Comparison of ENCODE assay signal across 12 mouse cellular contexts in genomic region chr15:97590732-97591292, GRCm38 (mm10).
DNase-seq lines count a peak whose midpoint lies in the region; ATAC-seq and TF ChIP-seq lines count a peak whose summit lies in the region.
"Had no signal": no experiment of that assay in that cellular context is flagged by ENCODE, and none has a peak within 500 bp of the region (broad histone marks: within the 10 kb centered on the region; RNA-seq: fewer than 3 reads in every experiment).

No protein-coding gene starts in this region.

- H3K27ac ChIP-seq in heart, postnatal 0 days (ENCODE audit: low read depth) = peak overlapping the region; percentile 22; the same call in 1 of the 2 replicates
- peak overlapping the region; percentile 64 for H3K27ac ChIP-seq in lung, embryonic 16.5 days (ENCODE audit: low read length)
- H3K27ac ChIP-seq: hindbrain, embryonic 12.5 days; neural tube, embryonic 12.5 days had no signal

- peak; percentile 89 for TF ChIP-seq EP300 in heart, postnatal 0 days (IDR thresholded peaks at IDR 0.05; ENCODE audit: low read depth)

- H3K4me3 ChIP-seq in heart, postnatal 0 days (ENCODE audit: low read depth, low read length) = no peak overlapping the region
- no peak overlapping the region for H3K4me3 ChIP-seq in lung, embryonic 16.5 days (ENCODE audit: low read length)
- H3K4me3 ChIP-seq: hindbrain, embryonic 12.5 days; neural tube, embryonic 12.5 days had no signal

- intact Hi-C loops in heart, postnatal 14 days (cut with DNase I) = no loop called here

- H3K4me1 ChIP-seq in heart, postnatal 0 days (ENCODE audit: control insufficient read depth, insufficient read depth) = no peaks in the 10 kb centered on the region; the same call in 1 of the 2 replicates
- H3K4me1 ChIP-seq in lung, embryonic 16.5 days (replicated peaks; ENCODE audit: control insufficient read depth, insufficient read depth, low read length) = no peaks in the 10 kb centered on the region

- ATAC-seq in heart, postnatal 0 days (ENCODE audit: insufficient read depth, low read depth) = peak; percentile 55
- ATAC-seq in lung, embryonic 16.5 days (ENCODE audit: low read depth) = peak; percentile 81

- H3K27me3 ChIP-seq in heart, postnatal 0 days (ENCODE audit: control insufficient read depth, insufficient read depth, low read length) = no peaks in the 10 kb centered on the region
- no peaks in the 10 kb centered on the region for H3K27me3 ChIP-seq in lung, embryonic 16.5 days (ENCODE audit: control insufficient read depth, insufficient read depth, low read depth, low read length)
- H3K27me3 ChIP-seq: hindbrain, embryonic 12.5 days; neural tube, embryonic 12.5 days had no signal

- H3K4me2 ChIP-seq in heart, postnatal 0 days (ENCODE audit: low read depth, low read length) = no peak overlapping the region
- H3K4me2 ChIP-seq in lung, embryonic 16.5 days (ENCODE audit: low read depth, low read length) = no peak overlapping the region
- H3K4me2 ChIP-seq: hindbrain, embryonic 12.5 days; neural tube, embryonic 12.5 days had no signal

- peak; percentile 95 for DNase-seq in heart, adult 11 months
- DNase-seq in heart, postnatal 14 days = no peak
- peak; percentile 24 for DNase-seq in CD4-positive, CD25-positive, alpha-beta regulatory T cell, adult 2 months (ENCODE audit: low read depth, low spot score)
- peak; percentile 37 for DNase-seq in heart, postnatal 0 days (ENCODE audit: low spot score)
- DNase-seq in thymus, postnatal 36 days = no peak
- DNase-seq in right cerebral cortex, adult 18-20 months = no peak
- no peak for DNase-seq in frontal cortex, adult 2 months (ENCODE audit: extremely low spot score in 1 of 2, low spot score in 1 of 2)
- DNase-seq: B cell, adult 2 months; cerebellum, adult 8-10 months had no signal

- WGBS in heart, postnatal 0 days = 53% methylated on average over 7 of the region's 7 CpGs
- WGBS in lung, embryonic 16.5 days = 47% methylated on average over 7 of the region's 7 CpGs

- H3K9ac ChIP-seq in heart, postnatal 0 days (replicated peaks; ENCODE audit: low read depth, low read length) = no peak overlapping the region
- no peak overlapping the region for H3K9ac ChIP-seq in lung, embryonic 16.5 days (ENCODE audit: low read length)
- H3K9ac ChIP-seq: hindbrain, embryonic 12.5 days; neural tube, embryonic 12.5 days had no signal

- H3K9me3 ChIP-seq in heart, postnatal 0 days (replicated peaks; ENCODE audit: control insufficient read depth, low read length) = no peaks in the 10 kb centered on the region
- no peaks in the 10 kb centered on the region for H3K9me3 ChIP-seq in lung, embryonic 16.5 days (ENCODE audit: control insufficient read depth, low read length)
- H3K9me3 ChIP-seq: hindbrain, embryonic 12.5 days; neural tube, embryonic 12.5 days had no signal

- TF ChIP-seq CTCF in heart, postnatal 0 days (IDR thresholded peaks at IDR 0.05; ENCODE audit: low read depth) = no peak

- H3K36me3 ChIP-seq in heart, postnatal 0 days (replicated peaks; ENCODE audit: control insufficient read depth, insufficient read depth, low read length) = no peaks in the 10 kb centered on the region
- no peaks in the 10 kb centered on the region for H3K36me3 ChIP-seq in lung, embryonic 16.5 days (ENCODE audit: control insufficient read depth, insufficient read depth, low read length)
- H3K36me3 ChIP-seq: hindbrain, embryonic 12.5 days; neural tube, embryonic 12.5 days had no signal

Comparison
In these comparisons a context has a peak if more than half of its experiments do, and no peak if none do; other contexts are left out.
1. DNase-seq: peak in heart, adult 11 months (single experiment), CD4-positive, CD25-positive, alpha-beta regulatory T cell, adult 2 months (single experiment) and heart, postnatal 0 days (single experiment); none in heart, postnatal 14 days (0 of 2), thymus, postnatal 36 days (0 of 2), right cerebral cortex, adult 18-20 months (single experiment) and frontal cortex, adult 2 months (0 of 2).